Mouse (Mus musculus) heart, postnatal 0 days (tissue): Measurements from ENCODE around the gene Bbs9.

Source experiments
- CTCF ChIP-seq: IDR thresholded peaks from 2 replicates; pipeline ENCODE4 v1.5.1; 2016; ENCODE audit warnings: antibody characterized with exemption, control low read depth, low read depth
- EP300 ChIP-seq: IDR thresholded peaks from 2 replicates; pipeline ENCODE4 v1.6.1; 2016; ENCODE audit warnings: antibody characterized with exemption, low read depth

DNA sequence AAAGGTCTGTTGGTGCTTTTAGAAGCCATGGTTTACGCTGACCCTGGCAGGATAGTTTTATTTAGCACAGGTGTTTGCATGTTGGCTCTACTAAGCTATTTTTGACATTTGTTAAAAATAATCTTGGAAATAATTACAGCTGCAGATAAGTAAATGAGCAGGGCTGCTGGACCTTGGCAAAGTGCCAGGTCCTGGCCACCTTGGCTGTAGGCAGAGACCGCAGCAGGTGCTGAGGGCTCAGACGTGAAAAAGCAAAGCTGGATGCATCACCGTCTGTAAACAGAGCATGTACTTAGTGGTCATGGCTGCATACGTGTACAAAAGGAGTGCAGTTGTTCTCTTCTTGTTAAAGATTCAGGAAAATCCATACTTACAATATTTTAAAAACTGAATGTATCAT, 347.3 kb downstream of the Bbs9 start:
- TF ChIP-seq CTCF, result no peak
- no peak for TF ChIP-seq EP300
